Mouse (Mus musculus): ENCODE results near the gene Auts2. TPM values are rescaled to one million over a fixed set of nuclear protein-coding genes. Genes with fewer than 3 reads are reported as not detected.

Auts2 gene
- polyA plus RNA-seq, 1 experiment from 2014 or later, result 69.8 TPM

GRCm38 (mm10) chr5:131759432-131759831, 783.7 kb downstream of the Auts2 start:
- Histone ChIP-seq H3K4me1 (0 out of 2 replicates have a peak, but pooled peaks cover 5% of the 10 kb centered on the region), H3K4me3 (no peak overlapping the region), H3K9me3 (no peaks in the 10 kb centered on the region), H3K4me2 (no peak overlapping the region), H3K27ac (no peak overlapping the region), H3K9ac (no peak overlapping the region), H3K36me3 (no peaks in the 10 kb centered on the region; the same call in 1 of the 2 replicates), H3K27me3 (no peaks in the 10 kb centered on the region)
- 67% methylated on average over 13 of the region's 13 CpGs for WGBS
- ATAC-seq (ENCODE audit: insufficient number of reproducible peaks, insufficient read depth, low FRiP score, low TSS enrichment, low read depth), result no peak

- H3K9me3 ChIP-seq, result no peaks in the 10 kb centered on the region
- H3K4me3 ChIP-seq, result no peak overlapping the region
- ATAC-seq (ENCODE audit: insufficient number of reproducible peaks, insufficient read depth, low FRiP score, low TSS enrichment, low read depth), result no peak
Observed at GRCm38 (mm10) chr5:131750330-131750729, 792.8 kb downstream of the Auts2 start.

GRCm38 (mm10) chr5:131749211-131749610, 793.9 kb downstream of the Auts2 start:
- ATAC-seq (ENCODE audit: insufficient number of reproducible peaks, insufficient read depth, low FRiP score, low TSS enrichment, low read depth), result no peak
- H3K36me3 ChIP-seq, result peaks cover 7% of the 10 kb centered on the region; the same call in 1 of the 2 replicates
- no peaks in the 10 kb centered on the region for H3K27me3 ChIP-seq
- H3K9me3 ChIP-seq, result no peaks in the 10 kb centered on the region
- H3K9ac ChIP-seq, result no peak overlapping the region
- H3K27ac ChIP-seq, result peak overlapping the region; percentile 45
- H3K4me1 ChIP-seq, result peaks cover 30% of the 10 kb centered on the region
- no peak overlapping the region for H3K4me2 ChIP-seq
- 27% methylated on average over 6 of the region's 6 CpGs for WGBS
- no peak overlapping the region for H3K4me3 ChIP-seq

More at GRCm38 (mm10) chr5:131750330-131750729, 792.8 kb downstream of the Auts2 start:
- Histone ChIP-seq H3K4me1 (peaks cover 30% of the 10 kb centered on the region), H3K9ac (no peak overlapping the region), H3K27ac (no peak overlapping the region), H3K27me3 (no peaks in the 10 kb centered on the region), H3K36me3 (peaks cover 4% of the 10 kb centered on the region; the same call in 1 of the 2 replicates), H3K4me2 (no peak overlapping the region)
- WGBS, result 55% methylated on average over 2 of the region's 2 CpGs

- Histone ChIP-seq H3K9me3 (no peaks in the 10 kb centered on the region), H3K27me3 (no peaks in the 10 kb centered on the region), H3K4me1 (peaks cover 20% of the 10 kb centered on the region), H3K4me2 (no peak overlapping the region), H3K4me3 (no peak overlapping the region), H3K9ac (no peak overlapping the region), H3K27ac (no peak overlapping the region), H3K36me3 (peaks cover 7% of the 10 kb centered on the region; the same call in 1 of the 2 replicates)
- no peak for ATAC-seq (ENCODE audit: insufficient number of reproducible peaks, insufficient read depth, low FRiP score, low TSS enrichment, low read depth)
- WGBS, result 70% methylated on average over 8 of the region's 8 CpGs
Observed at GRCm38 (mm10) chr5:131743069-131743468, 800.1 kb downstream of the Auts2 start.

- Histone ChIP-seq H3K9me3 (no peaks in the 10 kb centered on the region), H3K36me3 (no peaks in the 10 kb centered on the region), H3K27ac (0 out of 2 replicates have a peak overlapping the region, but pooled peaks have one; percentile 44), H3K27me3 (no peaks in the 10 kb centered on the region), H3K4me3 (no peak overlapping the region), H3K4me1 (peaks cover 75% of the 10 kb centered on the region), H3K4me2 (no peak overlapping the region; the same call in 1 of the 2 replicates), H3K9ac (no peak overlapping the region)
- ATAC-seq (ENCODE audit: insufficient number of reproducible peaks, insufficient read depth, low FRiP score, low TSS enrichment, low read depth), result no peak
- 18% methylated on average over 6 of the region's 6 CpGs for WGBS
Observed at GRCm38 (mm10) chr5:131737476-131737875, 805.7 kb downstream of the Auts2 start.

GRCm38 (mm10) chr5:131733324-131733660, 809.9 kb downstream of the Auts2 start:
- Histone ChIP-seq H3K4me1 (peaks cover 58% of the 10 kb centered on the region), H3K4me3 (no peak overlapping the region), H3K36me3 (no peaks in the 10 kb centered on the region), H3K4me2 (no peak overlapping the region), H3K27ac (peak overlapping the region; percentile 39; the same call in 1 of the 2 replicates), H3K27me3 (no peaks in the 10 kb centered on the region), H3K9me3 (no peaks in the 10 kb centered on the region), H3K9ac (no peak overlapping the region)
- ATAC-seq (ENCODE audit: insufficient number of reproducible peaks, insufficient read depth, low FRiP score, low TSS enrichment, low read depth), result no peak
- WGBS, result 6% methylated on average over 5 of the region's 5 CpGs

GRCm38 (mm10) chr5:131732631-131733323, 810.4 kb downstream of the Auts2 start:
- H3K4me1 ChIP-seq, result peaks cover 53% of the 10 kb centered on the region
- no peak overlapping the region for H3K4me2 ChIP-seq
- H3K9ac ChIP-seq, result 0 out of 2 replicates have a peak overlapping the region, but pooled peaks have one; percentile 6
- no peak for ATAC-seq (ENCODE audit: insufficient number of reproducible peaks, insufficient read depth, low FRiP score, low TSS enrichment, low read depth)
- H3K27me3 ChIP-seq, result no peaks in the 10 kb centered on the region
- H3K4me3 ChIP-seq, result no peak overlapping the region
- H3K36me3 ChIP-seq, result no peaks in the 10 kb centered on the region
- H3K9me3 ChIP-seq, result no peaks in the 10 kb centered on the region
- 38% methylated on average over 7 of the region's 7 CpGs for WGBS
- peak overlapping the region; percentile 39; the same call in 1 of the 2 replicates for H3K27ac ChIP-seq

- ATAC-seq (ENCODE audit: insufficient number of reproducible peaks, insufficient read depth, low FRiP score, low TSS enrichment, low read depth), result no peak
- Histone ChIP-seq H3K4me2 (no peak overlapping the region), H3K4me1 (peaks cover 27% of the 10 kb centered on the region), H3K36me3 (no peaks in the 10 kb centered on the region), H3K9me3 (no peaks in the 10 kb centered on the region), H3K9ac (no peak overlapping the region), H3K27me3 (no peaks in the 10 kb centered on the region), H3K4me3 (no peak overlapping the region), H3K27ac (no peak overlapping the region)
- 86% methylated on average over 4 of the region's 4 CpGs for WGBS
Observed at GRCm38 (mm10) chr5:131729456-131729855, 813.7 kb downstream of the Auts2 start.

GRCm38 (mm10) chr5:131727909-131728308, 815.2 kb downstream of the Auts2 start:
- no peaks in the 10 kb centered on the region for H3K27me3 ChIP-seq
- no peak overlapping the region for H3K4me2 ChIP-seq
- no peaks in the 10 kb centered on the region for H3K36me3 ChIP-seq
- ATAC-seq (ENCODE audit: insufficient number of reproducible peaks, insufficient read depth, low FRiP score, low TSS enrichment, low read depth), result no peak
- H3K9ac ChIP-seq, result no peak overlapping the region
- 91% methylated on average over 4 of the region's 4 CpGs for WGBS
- H3K9me3 ChIP-seq, result no peaks in the 10 kb centered on the region
- H3K4me1 ChIP-seq, result peaks cover 11% of the 10 kb centered on the region
- H3K27ac ChIP-seq, result no peak overlapping the region
- no peak overlapping the region for H3K4me3 ChIP-seq

GRCm38 (mm10) chr5:131724508-131724907, 818.6 kb downstream of the Auts2 start:
- peaks cover 19% of the 10 kb centered on the region; the same call in 1 of the 2 replicates for H3K4me1 ChIP-seq
- 92% methylated on average over 1 of the region's 1 CpGs for WGBS
- no peak overlapping the region for H3K4me3 ChIP-seq
- H3K27ac ChIP-seq, result no peak overlapping the region
- H3K36me3 ChIP-seq, result no peaks in the 10 kb centered on the region
- no peak overlapping the region for H3K4me2 ChIP-seq
- no peak overlapping the region for H3K9ac ChIP-seq
- no peaks in the 10 kb centered on the region for H3K9me3 ChIP-seq
- no peaks in the 10 kb centered on the region for H3K27me3 ChIP-seq
- no peak for ATAC-seq (ENCODE audit: insufficient number of reproducible peaks, insufficient read depth, low FRiP score, low TSS enrichment, low read depth)

- Histone ChIP-seq H3K27ac (no peak overlapping the region), H3K27me3 (no peaks in the 10 kb centered on the region), H3K4me3 (no peak overlapping the region), H3K36me3 (no peaks in the 10 kb centered on the region), H3K9me3 (no peaks in the 10 kb centered on the region), H3K4me1 (peaks cover 19% of the 10 kb centered on the region; the same call in 1 of the 2 replicates), H3K9ac (no peak overlapping the region), H3K4me2 (no peak overlapping the region)
- no peak for ATAC-seq (ENCODE audit: insufficient number of reproducible peaks, insufficient read depth, low FRiP score, low TSS enrichment, low read depth)
- WGBS, result 57% methylated on average over 6 of the region's 6 CpGs
Observed at GRCm38 (mm10) chr5:131722791-131723190, 820.4 kb downstream of the Auts2 start.

GRCm38 (mm10) chr5:131722361-131722760, 820.8 kb downstream of the Auts2 start:
- Histone ChIP-seq H3K36me3 (no peaks in the 10 kb centered on the region), H3K9ac (no peak overlapping the region), H3K4me1 (peaks cover 19% of the 10 kb centered on the region; the same call in 1 of the 2 replicates), H3K4me3 (no peak overlapping the region), H3K27me3 (no peaks in the 10 kb centered on the region), H3K4me2 (no peak overlapping the region), H3K27ac (no peak overlapping the region), H3K9me3 (no peaks in the 10 kb centered on the region)
- ATAC-seq (ENCODE audit: insufficient number of reproducible peaks, insufficient read depth, low FRiP score, low TSS enrichment, low read depth), result no peak
- 29% methylated on average over 4 of the region's 4 CpGs for WGBS
